Mouse (Mus musculus): ENCODE data around the gene Olfr433. TPM values are rescaled to one million over a fixed set of nuclear protein-coding genes. Genes with fewer than 3 reads are reported as not detected.
"Not testable (repeated sequence)": the region's sequence is repeated elsewhere in the genome, so short reads cannot be mapped to it uniquely, and the experiment has no call there.

Olfr433 gene
- total RNA-seq (2014; rRNA removed; ENCODE audit: low replicate concordance) (not detected in 2 replicates), polyA plus RNA-seq (2015; fragmentation: Nextera tagmentation; extraction: Ambion mirVana) (not detected in 2 replicates)

- TF ChIP-seq CTCF (IDR thresholded peaks at IDR 0.05; ENCODE audit: low read depth) (no peak), EP300 (IDR thresholded peaks at IDR 0.05; ENCODE audit: low read depth) (no peak)
- Histone ChIP-seq H3K9me3 (replicated peaks; ENCODE audit: control insufficient read depth, low read length) (no peaks in the 10 kb centered on the region), H3K27ac (ENCODE audit: low read depth) (no peak within 1 kb of the TSS), H3K36me3 (replicated peaks; ENCODE audit: control insufficient read depth, insufficient read depth, low read length) (no peaks in the 10 kb centered on the region), H3K4me3 (ENCODE audit: low read depth, low read length) (no peak within 1 kb of the TSS), H3K27me3 (ENCODE audit: control insufficient read depth, insufficient read depth, low read length) (no peaks in the 10 kb centered on the region), H3K4me1 (ENCODE audit: control insufficient read depth, insufficient read depth) (no peaks in the 10 kb centered on the region), H3K4me2 (ENCODE audit: low read depth, low read length) (no peak within 1 kb of the TSS), H3K9ac (replicated peaks; ENCODE audit: low read depth, low read length) (no peak within 1 kb of the TSS)
- peak; percentile 64 for DNase-seq (ENCODE audit: low spot score)
- WGBS, result 55% methylated on average over 7 of the region's 7 CpGs
- ATAC-seq (ENCODE audit: insufficient read depth, low read depth), result 0 out of 2 replicates have a peak, but pooled peaks have one; percentile 24
Observed at GRCm38 (mm10) chr1:174040523-174041177, at the start of gene Olfr433. TSS of gene Olfr433 (plus strand) at chr1:174040705.

DNA sequence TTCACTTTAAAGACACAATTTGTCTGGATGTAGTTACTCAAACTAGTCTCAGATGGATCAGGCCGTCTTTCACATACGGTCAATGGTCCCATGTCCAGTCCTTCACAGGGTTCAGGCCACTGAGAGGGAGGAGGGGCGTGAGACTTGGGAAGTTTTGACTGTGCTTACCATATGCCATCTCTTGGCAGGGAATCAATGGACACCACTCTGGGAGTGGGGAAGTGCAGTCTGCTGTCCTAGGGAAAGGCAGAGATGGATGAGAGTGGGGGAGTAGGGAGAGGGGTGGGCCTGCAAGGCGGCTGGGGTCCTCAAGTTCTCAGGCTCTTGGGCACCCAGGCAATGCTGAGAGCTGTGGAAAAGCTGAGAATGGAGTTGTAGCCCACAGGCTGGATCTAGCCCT, 45.5 kb upstream of the Olfr433 start:
- TF ChIP-seq EP300 (IDR thresholded peaks at IDR 0.05; ENCODE audit: low read depth) (no peak), CTCF (IDR thresholded peaks at IDR 0.05; ENCODE audit: low read depth) (no peak)
- ATAC-seq (ENCODE audit: insufficient read depth, low read depth) (no peak), DNase-seq (ENCODE audit: low spot score) (no peak)
- no peaks in the 10 kb centered on the region for H3K36me3 ChIP-seq (replicated peaks; ENCODE audit: control insufficient read depth, insufficient read depth, low read length)
- no peaks in the 10 kb centered on the region for H3K9me3 ChIP-seq (replicated peaks; ENCODE audit: control insufficient read depth, low read length)
- no peak overlapping the region for H3K4me3 ChIP-seq (ENCODE audit: low read depth, low read length)
- H3K4me2 ChIP-seq (ENCODE audit: low read depth, low read length), result no peak overlapping the region
- no peaks in the 10 kb centered on the region for H3K27me3 ChIP-seq (ENCODE audit: control insufficient read depth, insufficient read depth, low read length)
- no peaks in the 10 kb centered on the region for H3K4me1 ChIP-seq (ENCODE audit: control insufficient read depth, insufficient read depth)
- 72% methylated on average over 4 of the region's 4 CpGs for WGBS
- H3K27ac ChIP-seq (ENCODE audit: low read depth), result no peak overlapping the region
- no peak overlapping the region for H3K9ac ChIP-seq (replicated peaks; ENCODE audit: low read depth, low read length)

GRCm38 (mm10) chr1:174004352-174005109, 36.0 kb upstream of the Olfr433 start:
- not testable (repeated sequence) for DNase-seq (ENCODE audit: low spot score); H3K9me3 ChIP-seq (replicated peaks; ENCODE audit: control insufficient read depth, low read length); H3K9ac ChIP-seq (replicated peaks; ENCODE audit: low read depth, low read length); H3K27ac ChIP-seq (ENCODE audit: low read depth); H3K4me1 ChIP-seq (ENCODE audit: control insufficient read depth, insufficient read depth); ATAC-seq (ENCODE audit: insufficient read depth, low read depth); H3K36me3 ChIP-seq (replicated peaks; ENCODE audit: control insufficient read depth, insufficient read depth, low read length); H3K4me3 ChIP-seq (ENCODE audit: low read depth, low read length); H3K4me2 ChIP-seq (ENCODE audit: low read depth, low read length); H3K27me3 ChIP-seq (ENCODE audit: control insufficient read depth, insufficient read depth, low read length)
- 29% methylated on average over 1 of the region's 3 CpGs for WGBS

GRCm38 (mm10) chr1:174007050-174007449, 33.5 kb upstream of the Olfr433 start:
- not testable (repeated sequence) for H3K4me1 ChIP-seq (ENCODE audit: control insufficient read depth, insufficient read depth); H3K9me3 ChIP-seq (replicated peaks; ENCODE audit: control insufficient read depth, low read length); H3K9ac ChIP-seq (replicated peaks; ENCODE audit: low read depth, low read length); H3K4me2 ChIP-seq (ENCODE audit: low read depth, low read length); DNase-seq (ENCODE audit: low spot score); H3K36me3 ChIP-seq (replicated peaks; ENCODE audit: control insufficient read depth, insufficient read depth, low read length); H3K27ac ChIP-seq (ENCODE audit: low read depth); H3K4me3 ChIP-seq (ENCODE audit: low read depth, low read length); ATAC-seq (ENCODE audit: insufficient read depth, low read depth); H3K27me3 ChIP-seq (ENCODE audit: control insufficient read depth, insufficient read depth, low read length)

DNA sequence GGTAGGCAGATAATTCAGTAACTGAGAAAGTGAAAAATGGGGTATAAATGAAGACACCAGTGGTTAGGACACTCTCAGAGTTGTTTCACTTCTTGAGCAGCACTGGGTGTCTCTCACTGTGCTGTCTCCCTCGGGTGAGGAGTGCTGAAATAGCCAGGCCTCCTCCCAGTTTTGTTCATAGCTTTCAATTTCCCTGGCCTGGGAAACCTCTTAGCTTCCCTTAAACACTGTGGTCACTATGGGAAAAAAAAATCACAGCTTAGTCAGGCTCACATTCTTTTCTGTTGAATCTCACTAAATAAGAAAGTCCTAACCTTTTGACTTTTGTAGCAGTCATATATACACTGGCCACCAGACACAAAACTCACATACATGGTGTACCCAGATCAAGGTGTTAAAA, 8.8 kb upstream of the Olfr433 start, which contains the start of gene Ifi205:
Ifi205 (minus strand) TSS at position 113 of the 400 bp plus-strand sequence.
- Histone ChIP-seq H3K27me3 (ENCODE audit: control insufficient read depth, insufficient read depth, low read length) (no peaks in the 10 kb centered on the region), H3K4me2 (ENCODE audit: low read depth, low read length) (no peak within 1 kb of the TSS), H3K27ac (ENCODE audit: low read depth) (no peak within 1 kb of the TSS), H3K9me3 (replicated peaks; ENCODE audit: control insufficient read depth, low read length) (no peaks in the 10 kb centered on the region), H3K36me3 (replicated peaks; ENCODE audit: control insufficient read depth, insufficient read depth, low read length) (no peaks in the 10 kb centered on the region), H3K4me3 (ENCODE audit: low read depth, low read length) (no peak within 1 kb of the TSS), H3K9ac (replicated peaks; ENCODE audit: low read depth, low read length) (no peak within 1 kb of the TSS), H3K4me1 (ENCODE audit: control insufficient read depth, insufficient read depth) (no peaks in the 10 kb centered on the region)
- WGBS, result 27% methylated on average over 1 of the region's 1 CpGs
- DNase-seq (ENCODE audit: low spot score), result no peak
- no peak for TF ChIP-seq EP300 (IDR thresholded peaks at IDR 0.05; ENCODE audit: low read depth)
- no peak for TF ChIP-seq CTCF (IDR thresholded peaks at IDR 0.05; ENCODE audit: low read depth)
- no peak for ATAC-seq (ENCODE audit: insufficient read depth, low read depth)

Measured in heart, postnatal 0 days (tissue).